ENCODE assay signal across 18 mouse cellular contexts in genomic region chr2:154394602-154395001, GRCm38 (mm10). TPM values are rescaled to one million over a fixed set of nuclear protein-coding genes. Genes with fewer than 3 reads are reported as not detected.
DNase-seq lines count a peak whose midpoint lies in the region; ATAC-seq lines count a peak whose summit lies in the region.
"Had no signal": no experiment of that assay in that cellular context is flagged by ENCODE, and none has a peak within 500 bp of the region (broad histone marks: within the 10 kb centered on the region; RNA-seq: fewer than 3 reads in every experiment).

No protein-coding gene starts in this region.

- 75% methylated on average over 3 of the region's 3 CpGs for WGBS in heart, embryonic 12.5 days
- 91% methylated on average over 3 of the region's 3 CpGs for WGBS in forebrain, embryonic 13.5 days

- H3K9ac ChIP-seq in heart, embryonic 12.5 days: no peak overlapping the region
- H3K9ac ChIP-seq in forebrain, embryonic 13.5 days: no peak overlapping the region
- H3K9ac ChIP-seq: embryonic facial prominence, embryonic 13.5 days; hindbrain, embryonic 15.5 days had no signal

- ATAC-seq in heart, embryonic 12.5 days (ENCODE audit: insufficient number of reproducible peaks, low FRiP score): no peak
- ATAC-seq in forebrain, embryonic 13.5 days: no peak
- ATAC-seq: midbrain, embryonic 16.5 days had no signal

- H3K27me3 ChIP-seq in heart, embryonic 12.5 days (replicated peaks): no peaks in the 10 kb centered on the region
- H3K27me3 ChIP-seq in forebrain, embryonic 13.5 days: no peaks in the 10 kb centered on the region
- H3K27me3 ChIP-seq: embryonic facial prominence, embryonic 13.5 days; hindbrain, embryonic 15.5 days had no signal

- DNase-seq in heart, postnatal 10 days: peak; percentile 54 to 70
- DNase-seq in MN1 (ENCODE audit: low spot score) (peak; percentile 92), adipocyte (ENCODE audit: low spot score) (peak; percentile 41)
- peak; percentile 89 to 91 for DNase-seq in cerebellum, postnatal 10 days
- no peak for DNase-seq in urinary bladder, postnatal 10 days (ENCODE audit: low spot score)
- DNase-seq: adrenal gland, postnatal 10 days; gastrocnemius, postnatal 14 days; kidney, adult 18-20 months; kidney, postnatal 14 days; lung, postnatal 14 days; spleen, adult 18-20 months; thymus, adult 18-20 months had no signal

- peaks cover 18% of the 10 kb centered on the region for H3K4me1 ChIP-seq in heart, embryonic 12.5 days (replicated peaks)
- H3K4me1 ChIP-seq in forebrain, embryonic 13.5 days: no peaks in the 10 kb centered on the region

- peaks cover 29% of the 10 kb centered on the region for H3K36me3 ChIP-seq in heart, embryonic 12.5 days
- no peaks in the 10 kb centered on the region for H3K36me3 ChIP-seq in forebrain, embryonic 13.5 days (ENCODE audit: poor library complexity, severe bottlenecking)
- H3K36me3 ChIP-seq: embryonic facial prominence, embryonic 13.5 days; hindbrain, embryonic 15.5 days had no signal

- H3K27ac ChIP-seq in heart, embryonic 12.5 days (ENCODE audit: poor library complexity, severe bottlenecking): no peak overlapping the region
- no peak overlapping the region for H3K27ac ChIP-seq in forebrain, embryonic 13.5 days
- H3K27ac ChIP-seq: embryonic facial prominence, embryonic 13.5 days; hindbrain, embryonic 15.5 days had no signal

- intact Hi-C loops in heart, postnatal 10 days (cut with DNase I): no loop called here

- no peaks in the 10 kb centered on the region for H3K9me3 ChIP-seq in heart, embryonic 12.5 days (replicated peaks)
- H3K9me3 ChIP-seq in forebrain, embryonic 13.5 days (replicated peaks): no peaks in the 10 kb centered on the region
- H3K9me3 ChIP-seq: embryonic facial prominence, embryonic 13.5 days; hindbrain, embryonic 15.5 days; megakaryocyte, embryonic 14.5 days had no signal

- no peak overlapping the region for H3K4me2 ChIP-seq in heart, embryonic 12.5 days
- no peak overlapping the region for H3K4me2 ChIP-seq in forebrain, embryonic 13.5 days
- H3K4me2 ChIP-seq: embryonic facial prominence, embryonic 13.5 days; hindbrain, embryonic 15.5 days had no signal

- no peak overlapping the region for H3K4me3 ChIP-seq in heart, embryonic 12.5 days
- H3K4me3 ChIP-seq in forebrain, embryonic 13.5 days: no peak overlapping the region
- H3K4me3 ChIP-seq: embryonic facial prominence, embryonic 13.5 days; hindbrain, embryonic 15.5 days; megakaryocyte, embryonic 14.5 days had no signal

RNA-seq across cellular contexts. Expression of gene Snta1, which starts 13.3 kb away (rescaled TPM):
- 100 to 1,000 TPM in 1 of 2 experiments, 10 to 100 TPM in 1; 82.6 to 106 TPM for total RNA-seq in heart, postnatal 10 days (2021)
- polyA plus RNA-seq in heart, embryonic 12.5 days (2016; fragmentation: Nextera tagmentation; extraction: Ambion mirVana): 49.9 and 51.6 TPM in 2 replicates
- 3.8 and 4.1 TPM in 2 replicates for polyA plus RNA-seq in forebrain, embryonic 13.5 days (2015; fragmentation: Nextera tagmentation; extraction: Ambion mirVana)

RNA-seq across cellular contexts. Expression of gene Cdk5rap1, which starts 21.8 kb away (rescaled TPM):
- total RNA-seq in heart, postnatal 10 days (2021): 10 to 100 TPM; 13.6 to 16.3 TPM
- 13.6 and 15.4 TPM in 2 replicates for polyA plus RNA-seq in heart, embryonic 12.5 days (2016; fragmentation: Nextera tagmentation; extraction: Ambion mirVana)
- 16.0 and 17.4 TPM in 2 replicates for polyA plus RNA-seq in forebrain, embryonic 13.5 days (2015; fragmentation: Nextera tagmentation; extraction: Ambion mirVana)

RNA-seq across cellular contexts. Expression of gene Cbfa2t2, which starts 41.7 kb away (rescaled TPM):
- total RNA-seq in heart, postnatal 10 days (2021): 10 to 100 TPM; 23.5 to 25.3 TPM
- 37.6 and 38.8 TPM in 2 replicates for polyA plus RNA-seq in heart, embryonic 12.5 days (2016; fragmentation: Nextera tagmentation; extraction: Ambion mirVana)
- 69.4 and 79.1 TPM in 2 replicates for polyA plus RNA-seq in forebrain, embryonic 13.5 days (2015; fragmentation: Nextera tagmentation; extraction: Ambion mirVana)

Comparison
In these comparisons a context has a peak if more than half of its experiments do, and no peak if none do; other contexts are left out.
1. RNA of gene Snta1, which starts 13.3 kb away (polyA plus RNA-seq): 49.9 to 51.6 TPM in heart, embryonic 12.5 days; 3.8 to 4.1 TPM in forebrain, embryonic 13.5 days; every median in the first group is over 10 times any median in the second.